Mouse (Mus musculus): ENCODE results near the gene Marveld2.

Marveld2 gene

DNA sequence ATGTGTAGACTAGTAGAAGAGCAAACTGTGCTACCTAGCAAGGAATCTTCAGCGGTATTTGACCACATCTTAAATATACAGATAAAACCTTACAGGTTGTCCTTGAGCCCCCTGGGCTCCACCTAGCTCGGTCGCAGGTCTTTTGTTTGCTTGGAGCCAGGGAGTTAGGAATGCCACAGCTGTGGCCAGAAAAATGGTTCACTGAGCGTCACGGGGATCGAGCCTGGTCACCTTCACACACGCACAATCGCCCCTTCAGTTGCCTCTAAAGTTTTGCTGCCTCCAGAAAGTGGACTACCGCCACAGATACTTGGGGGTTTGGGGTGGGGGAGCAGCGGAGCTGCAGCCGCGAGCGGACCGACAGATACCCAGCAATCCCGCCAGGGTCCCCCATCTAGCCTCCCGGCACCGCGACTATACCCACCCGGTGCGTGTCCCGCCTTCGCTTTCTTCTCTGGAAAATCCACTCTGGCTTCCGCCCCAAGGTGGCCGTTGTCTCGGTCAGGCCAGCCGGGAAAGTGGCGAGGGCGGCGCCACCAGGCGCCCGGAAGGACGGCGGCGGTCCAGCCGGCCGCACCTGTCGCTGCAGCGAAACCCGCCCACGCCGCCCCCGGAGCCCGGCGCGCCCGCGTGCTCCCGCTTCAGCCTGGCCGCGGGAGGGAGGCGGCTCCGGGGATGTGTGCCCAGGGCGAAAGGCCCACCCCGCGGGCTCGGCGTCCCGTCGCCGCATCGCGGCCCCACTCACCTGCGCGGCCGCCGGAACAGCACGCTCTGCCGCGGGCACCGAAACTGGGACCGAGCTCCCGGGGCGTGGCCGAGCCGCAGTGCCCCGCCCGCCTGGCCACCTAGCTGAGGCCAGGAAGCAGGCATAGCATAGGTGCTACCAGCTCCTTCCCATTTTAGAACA lies at the start of gene Marveld2:
TSS of gene Marveld2 (minus strand) at position 791 of the 907 bp plus-strand sequence.
- DNase-seq = peak; percentile 73 to 79

DNA sequence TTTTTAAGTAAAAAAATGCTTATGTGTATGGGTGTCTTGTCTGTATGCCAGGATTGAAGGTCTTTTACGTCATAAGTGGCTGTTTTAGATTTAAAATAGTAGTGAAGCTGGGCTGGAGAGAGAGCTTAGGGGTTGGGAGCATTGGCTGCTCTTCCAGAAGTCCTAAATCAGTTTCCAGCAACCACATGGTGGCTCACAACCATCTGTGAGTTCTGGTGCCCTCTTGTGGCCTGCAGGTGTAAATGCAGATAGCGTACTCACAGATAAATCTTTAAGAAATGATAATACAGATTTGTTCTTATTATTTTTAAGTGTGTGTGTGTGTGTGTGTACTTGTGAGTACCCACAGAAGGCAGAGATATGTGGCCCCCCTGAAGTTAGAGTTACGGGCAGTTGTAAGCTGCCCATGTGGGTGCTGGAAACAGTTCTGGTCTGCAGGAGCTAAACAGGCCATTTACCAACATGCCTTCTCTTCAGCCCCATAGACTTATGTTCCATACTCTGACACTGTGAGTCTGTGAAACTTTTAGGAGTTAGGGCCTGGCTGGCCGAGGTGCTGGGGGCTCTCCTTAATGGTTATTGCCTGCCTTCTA lies 43.2 kb upstream of the Marveld2 start:
- DNase-seq = peak; percentile 33 to 70

DNA sequence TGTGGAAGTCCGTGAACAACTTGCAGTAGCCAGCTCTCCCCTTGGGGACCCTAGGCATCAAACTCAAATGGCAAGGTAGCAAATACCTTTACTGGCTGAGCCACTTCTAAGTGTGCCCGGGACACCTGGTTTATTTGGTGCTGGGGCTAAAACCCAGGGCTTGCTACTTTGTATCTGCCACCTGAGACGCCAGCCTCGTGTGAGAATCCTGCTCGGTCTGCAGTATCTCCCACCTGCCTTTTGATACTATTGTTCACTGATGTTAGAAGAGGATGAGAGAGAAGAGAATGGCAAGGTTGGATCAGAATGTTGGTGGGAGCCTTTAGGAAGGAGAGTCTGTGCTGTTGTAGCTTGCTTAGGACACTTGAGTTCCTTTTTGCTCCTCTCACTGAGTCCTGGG lies 41.3 kb upstream of the Marveld2 start:
- no peak for DNase-seq

DNA sequence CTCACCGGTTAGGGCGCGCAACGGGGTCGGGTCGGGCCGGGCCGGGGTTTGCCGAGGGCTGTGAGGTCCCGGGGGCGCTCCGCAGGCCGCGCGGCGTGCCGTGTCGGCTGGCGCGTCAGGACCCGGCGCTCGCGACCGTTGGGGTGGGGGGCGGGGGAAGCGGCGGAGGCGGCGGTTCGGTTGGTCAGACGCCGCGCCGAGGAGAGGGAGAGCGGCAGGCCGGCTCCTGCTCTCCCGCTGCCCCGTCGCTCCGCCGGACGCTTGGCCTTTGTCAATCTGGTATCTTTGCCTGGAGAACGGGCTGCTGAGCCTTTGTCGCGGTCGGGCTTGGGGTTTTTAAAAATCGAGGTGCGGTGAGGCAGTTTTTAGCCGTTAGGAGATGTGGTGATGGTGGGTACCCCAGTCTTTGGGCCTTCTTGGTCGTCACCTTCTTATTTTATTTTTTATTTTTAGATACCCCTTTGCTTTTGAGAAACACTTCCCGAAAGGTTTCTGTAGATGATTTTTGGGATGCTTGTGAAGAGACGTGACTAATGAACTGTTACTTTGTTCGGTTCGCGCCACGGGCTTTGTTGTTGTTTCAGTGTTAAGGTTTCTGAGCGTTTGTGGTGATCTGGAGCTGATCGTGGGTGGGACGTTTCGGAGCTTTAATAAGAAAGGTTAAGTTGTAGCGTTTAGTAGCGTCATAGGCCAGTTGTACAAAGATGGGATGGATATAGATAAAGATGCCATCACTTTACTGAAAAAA lies 34.8 kb upstream of the Marveld2 start, which contains the start of gene Taf9:
TSS of gene Taf9 (plus strand) at position 141 of the 748 bp plus-strand sequence.
- no peak for DNase-seq

DNA sequence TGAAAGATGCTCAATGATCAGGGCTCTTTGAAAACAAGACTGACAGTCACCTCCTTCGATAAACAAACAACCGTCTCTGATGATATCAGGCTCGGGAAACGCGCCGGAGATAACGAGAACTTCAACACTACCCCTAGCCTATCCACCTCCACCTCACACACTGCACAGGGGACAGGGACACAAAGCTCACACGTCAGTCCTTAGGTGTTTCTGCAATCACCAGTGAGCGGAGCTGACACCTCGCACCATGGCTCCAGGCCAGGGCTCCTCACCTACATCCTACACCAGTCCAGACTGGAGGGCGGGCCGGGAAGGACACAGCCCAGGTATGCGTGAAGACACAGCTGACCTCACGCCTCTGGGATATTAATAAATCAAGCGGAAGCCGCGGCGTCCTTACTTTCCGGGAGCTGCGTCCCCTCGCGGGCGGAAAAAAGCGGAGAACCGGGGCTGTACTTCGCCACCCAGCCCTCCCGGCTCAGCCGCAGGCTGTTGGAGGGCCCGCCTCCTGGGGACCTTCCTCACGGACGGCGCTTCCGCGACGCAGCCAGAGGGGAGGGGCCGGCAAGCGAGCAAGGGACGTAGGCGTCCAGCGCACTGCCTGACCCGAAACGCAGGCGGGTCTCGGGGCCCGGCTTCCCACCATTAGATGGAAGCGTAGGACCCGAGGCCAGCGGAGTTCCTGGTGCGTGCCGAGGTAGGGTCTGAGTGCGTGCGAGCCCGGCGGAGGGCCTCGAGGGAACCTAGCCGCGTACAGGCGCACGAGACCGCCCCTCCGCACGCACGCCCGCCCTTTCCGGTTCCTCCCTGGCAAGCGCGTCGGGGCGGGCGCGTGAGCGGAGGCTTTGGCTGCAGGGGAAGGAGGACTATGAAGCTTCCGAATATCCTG lies 34.0 kb upstream of the Marveld2 start, which contains the start of the genes Ak6 and Rad17:
TSS of gene Ak6 (plus strand) at position 430 of the 889 bp plus-strand sequence.
TSS of gene Rad17 (minus strand) at position 502 of the 889 bp plus-strand sequence.
- DNase-seq = peak; percentile 95 to 96

DNA sequence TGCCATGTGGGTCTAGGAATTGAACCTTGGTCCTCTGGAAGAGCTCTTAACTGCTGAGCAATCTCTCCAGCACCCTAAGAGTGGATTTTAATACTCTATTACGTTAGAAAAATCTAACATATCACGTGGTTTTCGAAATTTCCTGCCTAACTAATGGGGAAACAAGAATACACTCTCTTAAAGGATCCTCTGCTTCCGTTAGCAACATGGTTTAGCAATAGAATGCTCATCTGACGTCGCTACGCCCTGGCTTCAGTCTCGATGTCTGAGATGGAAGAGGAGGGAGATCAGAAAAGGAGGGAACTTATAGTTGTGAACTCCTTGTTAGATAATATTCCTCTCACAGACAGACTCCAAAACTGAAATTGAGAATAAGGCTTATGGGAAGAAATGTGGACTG lies 31.5 kb upstream of the Marveld2 start:
- no peak for DNase-seq

DNA sequence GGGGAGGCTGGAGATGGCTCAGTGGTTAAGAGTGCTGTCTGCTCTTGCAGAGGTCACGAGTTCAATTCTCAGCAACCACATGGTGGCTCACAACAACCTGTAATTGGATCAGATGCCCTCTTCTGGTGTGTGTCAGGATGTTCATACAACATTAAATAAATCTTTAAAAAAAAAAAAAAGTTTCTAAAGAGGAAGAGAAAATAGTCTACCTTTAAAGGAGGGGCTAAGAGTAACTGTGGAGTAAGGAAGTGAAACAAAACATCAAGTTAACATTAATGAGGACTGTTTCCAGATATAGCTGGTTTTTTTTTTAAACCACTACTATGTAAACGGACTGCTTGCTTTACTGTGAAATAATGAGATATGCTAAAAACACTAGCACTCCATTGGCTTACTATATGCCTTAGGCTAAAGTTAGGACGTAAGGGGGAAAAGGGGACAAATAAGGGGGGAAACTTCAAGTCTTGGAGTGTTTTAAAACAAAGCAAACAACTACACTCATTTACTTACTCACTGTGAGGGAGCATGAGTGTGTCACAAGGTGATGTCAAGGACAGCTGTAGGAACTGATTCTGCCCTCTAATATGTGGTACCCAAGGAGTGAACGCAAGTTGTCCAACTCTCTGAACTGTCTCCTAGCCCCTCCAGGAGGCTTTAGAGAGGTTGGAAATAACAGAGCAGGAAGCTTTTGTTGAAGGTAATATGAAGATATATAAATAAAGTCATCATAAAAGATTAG lies 25.9 kb upstream of the Marveld2 start:
- no peak for DNase-seq

DNA sequence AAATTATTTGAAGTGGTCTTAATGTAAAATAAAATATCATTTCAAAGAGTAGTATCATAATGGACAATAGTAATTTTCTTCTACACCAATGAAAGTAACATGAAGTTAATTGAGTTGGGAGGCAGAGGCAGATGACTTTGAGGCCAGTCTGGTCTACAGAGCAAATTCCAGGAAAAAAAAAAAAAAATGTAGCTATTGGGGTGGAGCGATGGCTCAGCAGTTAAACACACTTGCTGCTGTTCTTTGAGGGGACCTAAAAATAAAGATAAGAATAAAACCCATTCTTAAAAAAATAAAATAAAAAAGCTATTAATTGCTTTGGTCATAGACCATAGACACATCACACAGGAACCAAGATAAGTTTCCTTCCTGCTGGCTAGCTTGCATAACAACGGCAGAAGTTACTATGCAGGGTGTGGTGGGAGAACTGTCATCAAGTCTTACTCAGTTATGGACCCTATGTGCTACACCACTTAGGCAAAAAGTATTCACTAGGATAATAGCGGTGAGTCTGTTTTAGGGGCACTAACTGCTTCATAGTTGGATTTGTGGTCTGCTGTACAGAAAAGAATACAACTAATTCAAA lies 17.4 kb upstream of the Marveld2 start:
- DNase-seq = no peak

DNA sequence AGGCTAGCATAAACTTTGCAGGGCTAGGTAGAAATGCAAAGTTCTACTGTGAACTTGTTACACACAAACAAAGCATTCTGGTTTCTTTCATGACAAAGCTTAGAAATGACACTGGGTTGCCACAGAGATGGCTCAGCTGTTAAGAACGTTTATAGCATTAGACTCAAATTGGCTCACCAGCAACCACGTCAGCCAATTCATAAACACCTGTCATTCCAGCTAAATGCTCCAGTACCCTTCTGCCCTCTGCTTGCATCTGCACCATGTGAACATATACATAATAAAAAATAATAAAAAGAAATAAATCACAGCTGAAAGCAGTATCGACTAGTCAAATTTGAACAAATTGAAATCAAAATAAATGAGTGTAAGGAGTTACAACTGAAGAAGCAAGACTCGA lies 5.5 kb upstream of the Marveld2 start:
- no peak for DNase-seq

DNA sequence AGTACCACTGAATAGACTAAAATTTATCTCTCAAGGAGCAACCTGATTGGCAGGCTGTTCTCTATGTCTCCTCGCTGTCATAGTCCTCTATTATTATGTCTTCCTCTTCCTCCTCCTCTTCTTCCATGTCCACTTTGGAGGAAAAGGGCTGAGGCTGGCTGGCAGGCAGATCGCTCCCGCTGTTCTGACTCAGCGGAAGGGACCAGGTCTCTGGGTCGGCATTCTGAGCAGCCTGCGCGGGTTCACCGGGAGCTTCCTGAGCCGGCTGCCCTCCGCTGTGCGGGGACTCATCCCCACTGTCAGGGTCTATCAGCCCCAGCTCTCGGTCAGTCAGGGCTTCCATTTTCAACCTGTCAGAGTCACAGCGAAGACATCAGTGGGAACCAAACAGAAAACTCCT lies 812 bp upstream of the Marveld2 start:
- no peak for DNase-seq

DNA sequence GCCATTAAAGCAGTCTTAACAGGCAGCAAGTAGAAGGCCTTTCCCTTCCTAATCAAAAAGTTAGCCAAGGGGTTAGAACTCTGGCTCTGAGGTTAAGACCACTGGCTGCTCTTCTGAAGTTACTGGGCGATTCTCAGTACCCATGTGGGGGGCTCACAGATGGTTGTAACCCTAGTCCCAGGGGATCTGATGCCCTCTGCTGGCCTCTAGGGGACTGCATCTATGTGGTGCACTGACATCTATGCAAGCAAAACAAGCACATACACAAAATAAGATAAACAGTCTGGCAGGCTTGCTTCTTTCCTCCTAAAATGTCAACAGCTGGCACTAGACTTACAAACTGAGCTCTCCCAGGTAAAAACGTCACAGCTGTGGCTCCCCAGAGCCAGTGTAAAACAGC lies 3.9 kb downstream of the Marveld2 start:
- DNase-seq = no peak

DNA sequence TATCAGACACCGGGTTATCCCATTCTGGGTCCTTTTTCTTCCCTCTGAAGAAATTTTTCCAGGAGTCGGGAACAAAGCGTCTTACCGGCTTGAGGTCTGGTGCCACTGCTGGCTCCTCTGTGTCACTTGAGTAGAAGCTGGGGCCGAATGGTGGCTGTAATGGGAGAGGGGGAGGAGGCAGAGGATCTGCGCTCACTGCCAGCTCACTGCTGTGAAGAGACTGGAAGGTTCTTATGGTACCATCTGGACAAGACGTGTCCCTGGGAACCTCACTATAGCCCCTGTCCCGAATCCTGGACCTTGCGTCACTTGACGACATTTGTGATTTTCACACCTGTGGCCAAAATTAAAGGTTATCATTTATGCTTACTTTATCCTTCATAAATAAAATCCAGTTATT lies 4.5 kb downstream of the Marveld2 start:
- DNase-seq = no peak

DNA sequence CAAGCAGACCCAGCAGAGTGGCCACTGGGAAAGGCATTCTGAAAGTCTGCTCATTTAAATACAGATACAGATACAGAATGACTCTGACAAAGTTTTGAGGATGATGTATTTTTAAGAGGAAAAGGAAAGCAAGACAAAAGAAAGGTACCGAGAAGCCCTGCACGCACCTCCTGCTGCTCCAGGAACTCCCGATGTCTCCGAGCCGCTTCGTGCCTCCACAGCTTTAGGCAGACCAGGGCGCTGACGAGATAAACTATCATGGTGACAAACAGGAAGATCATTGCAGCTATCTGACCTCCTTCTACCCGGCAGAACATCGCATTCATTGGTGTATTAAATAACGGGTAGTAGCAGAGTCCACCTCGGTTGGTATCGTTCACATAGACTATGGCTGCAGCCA lies 5.5 kb downstream of the Marveld2 start:
- DNase-seq = no peak

DNA sequence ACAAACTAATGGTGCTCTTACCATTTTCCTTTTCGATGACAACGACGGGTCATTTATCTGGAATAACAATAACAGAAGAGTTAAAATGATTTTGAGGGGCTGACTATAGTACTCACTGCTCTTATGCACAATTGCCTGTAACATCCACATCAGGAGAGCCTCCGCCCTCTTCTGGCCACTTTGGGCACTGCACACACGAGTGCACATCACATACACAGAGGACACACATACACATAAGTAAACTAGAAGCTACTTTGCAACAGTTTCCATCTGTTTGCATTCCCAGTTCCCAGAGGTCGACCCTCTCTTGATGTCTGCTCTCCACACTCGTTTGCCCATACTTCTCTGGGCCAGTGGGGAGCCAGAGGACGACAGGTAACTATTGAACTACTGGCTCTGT lies 9.0 kb downstream of the Marveld2 start:
- DNase-seq = no peak

DNA sequence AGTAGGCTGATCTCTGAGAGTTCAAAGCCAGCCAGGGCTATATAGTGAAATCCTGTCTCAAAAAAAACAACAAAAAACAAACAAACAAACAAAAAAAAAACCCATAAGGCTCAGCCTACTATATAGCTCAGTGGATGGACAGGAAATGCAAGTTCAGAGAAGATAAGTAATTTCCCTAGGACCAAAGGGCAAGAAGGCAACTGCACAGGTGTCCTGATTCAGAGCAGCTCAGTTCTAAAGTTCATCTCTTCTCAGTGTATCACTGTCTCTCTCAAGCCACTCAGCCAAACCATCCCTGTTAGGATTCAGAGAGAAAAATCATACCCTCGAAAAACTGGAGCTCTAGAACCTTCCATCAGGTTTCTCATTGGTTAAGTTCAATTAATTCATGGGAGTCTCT lies 10.9 kb downstream of the Marveld2 start:
- no peak for DNase-seq

DNA sequence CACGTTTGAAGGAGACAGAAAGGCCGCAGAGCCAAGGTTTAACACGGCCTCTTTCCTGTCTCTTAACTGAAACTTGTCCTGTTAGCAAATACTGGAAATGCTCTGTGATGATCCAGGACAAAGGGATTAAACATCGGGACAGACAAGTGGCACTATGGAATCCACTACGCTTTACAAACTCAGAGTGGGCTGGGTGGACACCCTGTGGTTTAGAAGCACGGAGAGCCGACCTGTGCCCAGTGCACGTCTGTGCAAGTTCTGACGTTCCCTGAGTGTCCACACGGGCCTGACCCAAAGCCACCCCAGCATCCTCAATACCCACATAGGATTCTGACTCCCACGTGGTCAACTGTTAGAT lies 13.1 kb downstream of the Marveld2 start:
- no peak for DNase-seq

DNA sequence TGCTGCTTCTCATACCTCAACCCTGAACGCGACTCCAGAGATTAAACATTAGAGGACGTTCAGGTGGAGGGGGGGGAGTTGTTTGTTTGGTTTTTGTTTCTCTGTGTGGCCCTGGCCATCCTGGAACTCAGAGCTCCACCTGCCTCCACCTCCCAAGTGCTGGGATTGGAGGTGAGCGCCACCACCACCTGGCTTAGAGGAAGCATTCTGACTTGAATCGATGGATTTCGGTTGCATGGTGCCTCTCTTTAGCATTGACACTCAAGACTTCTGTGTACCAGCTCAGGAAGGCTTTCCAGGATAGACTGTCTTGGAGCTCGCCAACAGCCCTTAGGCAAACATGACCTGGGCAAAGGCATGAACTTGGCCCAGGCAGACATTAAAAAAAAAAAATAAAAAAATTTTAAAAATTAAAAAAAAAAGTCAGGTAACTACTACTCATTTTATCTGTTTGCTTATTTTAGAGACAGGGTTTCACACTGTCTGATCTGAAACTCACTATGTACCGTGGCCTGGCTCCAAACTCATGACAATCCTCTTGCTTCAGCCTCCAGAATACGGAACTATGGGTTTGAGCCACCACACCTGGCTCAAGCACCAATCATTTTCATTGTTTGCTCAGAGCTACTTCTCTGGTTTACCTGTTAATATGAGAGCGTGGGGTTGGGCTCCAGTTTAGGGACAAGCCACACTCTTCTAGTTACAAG lies 13.6 kb downstream of the Marveld2 start:
- no peak for DNase-seq

DNA sequence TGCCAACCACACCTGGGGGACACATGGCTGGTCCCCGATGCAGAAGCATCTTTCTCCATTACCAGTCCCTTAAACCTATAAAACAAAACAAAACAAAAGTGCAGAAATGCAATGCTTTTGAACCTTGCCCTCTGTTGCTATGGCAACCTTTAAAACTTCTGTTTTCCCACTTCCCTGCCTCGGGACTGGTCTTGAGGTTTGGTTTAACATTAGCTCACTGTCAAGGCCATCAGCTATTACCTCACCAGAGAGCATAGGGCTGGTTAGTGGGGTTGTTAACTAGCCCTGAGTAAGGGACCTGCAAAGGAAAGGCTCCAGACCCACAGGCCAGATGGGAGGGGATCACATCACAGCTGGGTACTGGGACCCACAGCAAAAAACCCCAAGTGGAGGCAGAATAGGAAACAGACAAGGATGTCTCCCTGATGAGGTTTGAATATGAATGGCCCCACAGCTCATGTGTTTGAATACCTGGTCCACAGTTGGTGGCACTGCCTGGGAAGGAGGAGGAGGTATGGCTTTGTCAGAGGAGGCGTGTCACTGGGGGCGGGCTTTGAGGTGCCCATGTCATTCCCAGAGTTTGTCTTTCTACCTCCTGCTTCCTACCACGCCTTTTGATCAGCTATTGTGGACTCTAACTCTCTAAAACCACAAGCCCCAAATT lies 14.4 kb downstream of the Marveld2 start:
- no peak for DNase-seq

DNA sequence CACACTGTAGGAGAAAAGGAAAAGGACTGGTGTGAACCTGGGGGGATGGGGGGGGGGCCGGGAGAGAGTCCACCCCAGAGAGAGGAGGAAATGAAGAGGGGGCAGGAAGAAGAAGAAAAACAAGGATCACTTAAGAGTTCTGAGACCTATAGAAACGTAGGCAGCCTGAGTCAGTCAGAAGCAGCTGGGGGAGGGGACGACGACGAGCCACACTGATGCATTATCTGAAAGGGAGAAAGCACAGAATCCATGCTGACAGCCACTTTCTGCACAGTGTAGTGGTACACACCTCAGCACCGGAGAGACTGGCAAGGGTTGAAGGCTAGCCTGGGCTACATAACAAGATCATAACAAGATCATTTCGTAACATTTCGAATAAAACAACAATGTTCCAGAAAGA lies 15.7 kb downstream of the Marveld2 start:
- DNase-seq = no peak

DNA sequence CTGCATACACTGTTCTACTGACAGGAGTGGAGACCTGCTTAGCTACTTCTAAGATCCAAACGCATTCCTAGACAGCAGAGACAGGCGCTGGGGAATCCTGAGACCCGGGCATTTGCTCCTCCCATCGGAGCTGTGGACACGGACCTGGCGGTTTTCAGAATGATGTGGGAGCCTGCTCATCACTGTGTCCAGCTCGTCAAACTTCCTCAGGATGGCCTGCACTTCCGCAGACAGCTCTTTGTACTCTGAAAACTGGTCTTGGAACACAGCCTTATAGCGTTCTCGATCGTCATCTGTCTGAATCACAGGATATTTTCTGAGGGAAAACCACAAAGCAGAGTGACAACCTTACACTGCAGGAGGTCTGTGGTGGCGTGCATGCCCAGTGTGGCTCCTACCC lies 16.5 kb downstream of the Marveld2 start:
- peak; percentile 35 to 39 for DNase-seq

Measured in lung, postnatal 4 days (tissue).